Mouse (Mus musculus): ENCODE measurements around the gene Osbp. TPM values are rescaled to one million over a fixed set of nuclear protein-coding genes. Genes with fewer than 3 reads are reported as not detected.

Gene Osbp
- polyA plus RNA-seq, 1 experiment from 2014 or later, result 4.2 TPM

- 81% methylated on average over 4 of the region's 4 CpGs for WGBS
- ATAC-seq, result no peak
Observed at GRCm38 (mm10) chr19:12024149-12024548, 58.4 kb downstream of the Osbp start.

GRCm38 (mm10) chr19:12025333-12025732, 59.6 kb downstream of the Osbp start:
- WGBS, result 86% methylated on average over 3 of the region's 3 CpGs
- no peak for ATAC-seq
- H3K4me1 ChIP-seq (replicated peaks), result no peaks in the 10 kb centered on the region
- no peaks in the 10 kb centered on the region for H3K27me3 ChIP-seq (replicated peaks)
- H3K4me2 ChIP-seq (replicated peaks), result no peak overlapping the region
- no peaks in the 10 kb centered on the region for H3K36me3 ChIP-seq
- no peak overlapping the region for H3K27ac ChIP-seq
- no peak overlapping the region for H3K9ac ChIP-seq
- H3K9me3 ChIP-seq, result no peaks in the 10 kb centered on the region
- no peak overlapping the region for H3K4me3 ChIP-seq (replicated peaks)

More at GRCm38 (mm10) chr19:12024149-12024548, 58.4 kb downstream of the Osbp start:
- no peaks in the 10 kb centered on the region for H3K9me3 ChIP-seq
- H3K36me3 ChIP-seq, result no peaks in the 10 kb centered on the region
- H3K4me1 ChIP-seq (replicated peaks), result no peaks in the 10 kb centered on the region
- H3K27me3 ChIP-seq (replicated peaks), result no peaks in the 10 kb centered on the region
- H3K27ac ChIP-seq, result no peak overlapping the region
- no peak overlapping the region for H3K9ac ChIP-seq
- H3K4me3 ChIP-seq (replicated peaks), result no peak overlapping the region
- no peak overlapping the region for H3K4me2 ChIP-seq (replicated peaks)

GRCm38 (mm10) chr19:12026606-12027005, 60.9 kb downstream of the Osbp start:
- 79% methylated on average over 2 of the region's 2 CpGs for WGBS
- H3K9me3 ChIP-seq, result no peaks in the 10 kb centered on the region
- H3K4me2 ChIP-seq (replicated peaks), result no peak overlapping the region
- H3K27me3 ChIP-seq (replicated peaks), result no peaks in the 10 kb centered on the region
- no peak overlapping the region for H3K9ac ChIP-seq
- H3K4me1 ChIP-seq (replicated peaks), result no peaks in the 10 kb centered on the region
- H3K4me3 ChIP-seq (replicated peaks), result no peak overlapping the region
- ATAC-seq, result no peak
- H3K27ac ChIP-seq, result no peak overlapping the region
- H3K36me3 ChIP-seq, result no peaks in the 10 kb centered on the region

GRCm38 (mm10) chr19:12037727-12038126, 72.0 kb downstream of the Osbp start:
- Histone ChIP-seq H3K4me1 (replicated peaks) (no peaks in the 10 kb centered on the region), H3K4me3 (replicated peaks) (no peak overlapping the region), H3K27ac (no peak overlapping the region), H3K27me3 (replicated peaks) (no peaks in the 10 kb centered on the region), H3K36me3 (no peaks in the 10 kb centered on the region), H3K9ac (no peak overlapping the region), H3K9me3 (no peaks in the 10 kb centered on the region), H3K4me2 (replicated peaks) (no peak overlapping the region)
- no peak for ATAC-seq

- no peak for ATAC-seq
- H3K4me1 ChIP-seq (replicated peaks), result no peaks in the 10 kb centered on the region
- no peaks in the 10 kb centered on the region for H3K27me3 ChIP-seq (replicated peaks)
- H3K36me3 ChIP-seq, result no peaks in the 10 kb centered on the region
- no peak within 1 kb of the TSS for H3K4me3 ChIP-seq (replicated peaks)
- no peak within 1 kb of the TSS for H3K4me2 ChIP-seq (replicated peaks)
- H3K27ac ChIP-seq, result no peak within 1 kb of the TSS
- no peaks in the 10 kb centered on the region for H3K9me3 ChIP-seq
- no peak within 1 kb of the TSS for H3K9ac ChIP-seq
- 68% methylated on average over 2 of the region's 2 CpGs for WGBS
Observed at GRCm38 (mm10) chr19:12041217-12041616, 75.5 kb downstream of the Osbp start, which contains the start of gene Olfr1423. Gene Olfr1423, minus strand, starts transcription at chr19:12041317.

GRCm38 (mm10) chr19:12043163-12043562, 77.4 kb downstream of the Osbp start:
- H3K27ac ChIP-seq, result no peak overlapping the region
- H3K9me3 ChIP-seq, result no peaks in the 10 kb centered on the region
- H3K9ac ChIP-seq, result no peak overlapping the region
- no peaks in the 10 kb centered on the region for H3K36me3 ChIP-seq
- no peak for ATAC-seq
- no peaks in the 10 kb centered on the region for H3K27me3 ChIP-seq (replicated peaks)
- 83% methylated on average over 5 of the region's 5 CpGs for WGBS
- no peaks in the 10 kb centered on the region for H3K4me1 ChIP-seq (replicated peaks)
- no peak overlapping the region for H3K4me2 ChIP-seq (replicated peaks)
- no peak overlapping the region for H3K4me3 ChIP-seq (replicated peaks)

Other genes starting within 250 kb of the Osbp start
- not detected in 2 replicates for gene Gif, start 218.4 kb upstream of the Osbp start, polyA plus RNA-seq (2015; fragmentation: Nextera tagmentation; extraction: Ambion mirVana)
- gene Mrpl16, start 195.6 kb upstream of the Osbp start, polyA plus RNA-seq (2015; fragmentation: Nextera tagmentation; extraction: Ambion mirVana), result 58.3 and 63.8 TPM in 2 replicates
- 41.6 and 44.8 TPM in 2 replicates for gene Stx3, start 146.5 kb upstream of the Osbp start, polyA plus RNA-seq (2015; fragmentation: Nextera tagmentation; extraction: Ambion mirVana)
- not detected in 2 replicates for gene Olfr1417, start 126.7 kb upstream of the Osbp start, polyA plus RNA-seq (2015; fragmentation: Nextera tagmentation; extraction: Ambion mirVana)
- not detected in 2 replicates for gene Olfr1418, start 104.9 kb upstream of the Osbp start, polyA plus RNA-seq (2015; fragmentation: Nextera tagmentation; extraction: Ambion mirVana)
- gene Olfr1419, start 90.8 kb upstream of the Osbp start, polyA plus RNA-seq (2015; fragmentation: Nextera tagmentation; extraction: Ambion mirVana), result not detected in 2 replicates
- not detected in 2 replicates for gene Olfr1420, start 79.4 kb upstream of the Osbp start, polyA plus RNA-seq (2015; fragmentation: Nextera tagmentation; extraction: Ambion mirVana)
- gene Patl1, start 53.5 kb upstream of the Osbp start, polyA plus RNA-seq (2015; fragmentation: Nextera tagmentation; extraction: Ambion mirVana), result 16.7 and 17.4 TPM in 2 replicates
- not detected in 2 replicates for gene Olfr1423, start 75.4 kb downstream of the Osbp start, polyA plus RNA-seq (2015; fragmentation: Nextera tagmentation; extraction: Ambion mirVana)
- not detected in 2 replicates for gene Olfr1424, start 96.7 kb downstream of the Osbp start, polyA plus RNA-seq (2015; fragmentation: Nextera tagmentation; extraction: Ambion mirVana)
- gene Olfr1425, start 111.8 kb downstream of the Osbp start, polyA plus RNA-seq (2015; fragmentation: Nextera tagmentation; extraction: Ambion mirVana), result not detected in 2 replicates
- not detected in 2 replicates for gene Olfr1426, start 126.1 kb downstream of the Osbp start, polyA plus RNA-seq (2015; fragmentation: Nextera tagmentation; extraction: Ambion mirVana)
- gene Olfr1427, start 137.4 kb downstream of the Osbp start, polyA plus RNA-seq (2015; fragmentation: Nextera tagmentation; extraction: Ambion mirVana), result not detected in 2 replicates
- not detected in 2 replicates for gene Olfr1428, start 150.0 kb downstream of the Osbp start, polyA plus RNA-seq (2015; fragmentation: Nextera tagmentation; extraction: Ambion mirVana)
- gene Olfr76, start 157.3 kb downstream of the Osbp start, polyA plus RNA-seq (2015; fragmentation: Nextera tagmentation; extraction: Ambion mirVana), result not detected in 2 replicates
- not detected in 2 replicates for gene Olfr1555-ps1, start 204.2 kb downstream of the Osbp start, polyA plus RNA-seq (2015; fragmentation: Nextera tagmentation; extraction: Ambion mirVana)
- gene Olfr1431, start 234.7 kb downstream of the Osbp start, polyA plus RNA-seq (2015; fragmentation: Nextera tagmentation; extraction: Ambion mirVana), result not detected in 2 replicates